Mouse (Mus musculus): Measurements from ENCODE around the gene Wnt5b. TPM values are rescaled to one million over a fixed set of nuclear protein-coding genes. Genes with fewer than 3 reads are reported as not detected.
A peak's percentile ranks its signal among the peaks of the same experiment; 100 is the strongest.

Gene Wnt5b
- total RNA-seq, 2 experiments from 2014 or later, result 0.93 TPM; not detected in 1

GRCm38 (mm10) chr6:119526498-119526897 is 17.6 kb downstream of the Wnt5b start:
- no peak for ATAC-seq (replicated peaks; ENCODE audit: poor library complexity, severe bottlenecking)

- peak; percentile 35; the same call in 1 of the 2 replicates for ATAC-seq (replicated peaks; ENCODE audit: poor library complexity, severe bottlenecking)
Observed at GRCm38 (mm10) chr6:119521931-119522391, 22.2 kb downstream of the Wnt5b start.

GRCm38 (mm10) chr6:119521482-119521900 is 22.7 kb downstream of the Wnt5b start:
- ATAC-seq (replicated peaks; ENCODE audit: poor library complexity, severe bottlenecking), result no peak

- no peak for ATAC-seq (replicated peaks; ENCODE audit: poor library complexity, severe bottlenecking)
Observed at GRCm38 (mm10) chr6:119520731-119521130, 23.4 kb downstream of the Wnt5b start.

GRCm38 (mm10) chr6:119514085-119514484 is 30.1 kb downstream of the Wnt5b start:
- ATAC-seq (replicated peaks; ENCODE audit: poor library complexity, severe bottlenecking), result no peak

GRCm38 (mm10) chr6:119513452-119513851 is 30.7 kb downstream of the Wnt5b start:
- no peak for ATAC-seq (replicated peaks; ENCODE audit: poor library complexity, severe bottlenecking)

GRCm38 (mm10) chr6:119512701-119513100 is 31.4 kb downstream of the Wnt5b start:
- ATAC-seq (replicated peaks; ENCODE audit: poor library complexity, severe bottlenecking), result no peak

- ATAC-seq (replicated peaks; ENCODE audit: poor library complexity, severe bottlenecking), result no peak
Observed at GRCm38 (mm10) chr6:119509437-119510037, 34.6 kb downstream of the Wnt5b start.

- ATAC-seq (replicated peaks; ENCODE audit: poor library complexity, severe bottlenecking), result no peak
Observed at GRCm38 (mm10) chr6:119508634-119509375, 35.3 kb downstream of the Wnt5b start.

- no peak for ATAC-seq (replicated peaks; ENCODE audit: poor library complexity, severe bottlenecking)
Observed at GRCm38 (mm10) chr6:119508221-119508620, 35.9 kb downstream of the Wnt5b start.

GRCm38 (mm10) chr6:119505525-119506225 is 38.5 kb downstream of the Wnt5b start:
- no peak for ATAC-seq (replicated peaks; ENCODE audit: poor library complexity, severe bottlenecking)

GRCm38 (mm10) chr6:119504756-119505155 is 39.4 kb downstream of the Wnt5b start:
- no peak for ATAC-seq (replicated peaks; ENCODE audit: poor library complexity, severe bottlenecking)

GRCm38 (mm10) chr6:119502031-119502430 is 42.1 kb downstream of the Wnt5b start:
- ATAC-seq (replicated peaks; ENCODE audit: poor library complexity, severe bottlenecking), result peak; percentile 85

- ATAC-seq (replicated peaks; ENCODE audit: poor library complexity, severe bottlenecking), result 0 out of 2 replicates have a peak, but pooled peaks have one; percentile 18
Observed at GRCm38 (mm10) chr6:119500086-119500485, 44.1 kb downstream of the Wnt5b start.

- peak; percentile 74 for ATAC-seq (replicated peaks; ENCODE audit: poor library complexity, severe bottlenecking)
Observed at GRCm38 (mm10) chr6:119499271-119499670, 44.9 kb downstream of the Wnt5b start.

- ATAC-seq (replicated peaks; ENCODE audit: poor library complexity, severe bottlenecking), result no peak
Observed at GRCm38 (mm10) chr6:119492630-119493014, 51.5 kb downstream of the Wnt5b start.

GRCm38 (mm10) chr6:119491997-119492629 is 52.0 kb downstream of the Wnt5b start:
- ATAC-seq (replicated peaks; ENCODE audit: poor library complexity, severe bottlenecking), result no peak

- ATAC-seq (replicated peaks; ENCODE audit: poor library complexity, severe bottlenecking), result no peak
Observed at GRCm38 (mm10) chr6:119491006-119491405, 53.1 kb downstream of the Wnt5b start.

- no peak for ATAC-seq (replicated peaks; ENCODE audit: poor library complexity, severe bottlenecking)
Observed at GRCm38 (mm10) chr6:119490549-119490948, 53.6 kb downstream of the Wnt5b start.

- ATAC-seq (replicated peaks; ENCODE audit: poor library complexity, severe bottlenecking), result peak; percentile 56
Observed at GRCm38 (mm10) chr6:119489765-119490164, 54.4 kb downstream of the Wnt5b start.

- peak; percentile 44 for ATAC-seq (replicated peaks; ENCODE audit: poor library complexity, severe bottlenecking)
Observed at GRCm38 (mm10) chr6:119487619-119488018, 56.5 kb downstream of the Wnt5b start.
